Mouse (Mus musculus): ENCODE results near the gene Ube2s.
"Not testable (repeated sequence)": the region's sequence is repeated elsewhere in the genome, so short reads cannot be mapped to it uniquely, and the experiment has no call there.

Ube2s gene

GRCm38 (mm10) chr7:4821690-4822089 is 9.3 kb upstream of the Ube2s start:
- in situ Hi-C loops (cut with MboI, MseI) = no loop called here

- in situ Hi-C loops (cut with MboI, MseI) = not testable (repeated sequence)
Measured at GRCm38 (mm10) chr7:4820925-4821324, 8.5 kb upstream of the Ube2s start.

- in situ Hi-C loops (cut with MboI, MseI) = loop anchor here (10.0 kb wide), 1 partner anchor 238 kb away; the partner anchor contains the start of gene Zfp580
Measured at GRCm38 (mm10) chr7:4816559-4816958, 4.2 kb upstream of the Ube2s start.

- in situ Hi-C loops (cut with MboI, MseI) = loop anchor here (10.0 kb wide), 1 partner anchor 242 kb away; the partner anchor contains the start of gene Zfp580
Measured at GRCm38 (mm10) chr7:4813105-4813791, 858 bp upstream of the Ube2s start.

- in situ Hi-C loops (cut with MboI, MseI) = loop anchor here (10.0 kb wide), 1 partner anchor 243 kb away; the partner anchor contains the start of gene Zfp580
Measured at GRCm38 (mm10) chr7:4811842-4812302, 518 bp downstream of the Ube2s start.

- in situ Hi-C loops (cut with MboI, MseI) = loop anchor here (10.0 kb wide), 1 partner anchor 244 kb away; the partner anchor contains the start of gene Zfp580
Measured at GRCm38 (mm10) chr7:4811131-4811530, 1.3 kb downstream of the Ube2s start.

- in situ Hi-C loops (cut with MboI, MseI) = no loop called here
Measured at GRCm38 (mm10) chr7:4806716-4807115, 5.7 kb downstream of the Ube2s start.

- in situ Hi-C loops (cut with MboI, MseI) = no loop called here
Measured at GRCm38 (mm10) chr7:4802247-4802646, 10.1 kb downstream of the Ube2s start.

- in situ Hi-C loops (cut with MboI, MseI) = no loop called here
Measured at GRCm38 (mm10) chr7:4795767-4796433, 16.5 kb downstream of the Ube2s start.

- in situ Hi-C loops (cut with MboI, MseI) = no loop called here
Measured at GRCm38 (mm10) chr7:4794631-4795168, 17.7 kb downstream of the Ube2s start.

GRCm38 (mm10) chr7:4793674-4794073 is 18.7 kb downstream of the Ube2s start:
- in situ Hi-C loops (cut with MboI, MseI) = no loop called here

GRCm38 (mm10) chr7:4793248-4793647 is 19.1 kb downstream of the Ube2s start:
- in situ Hi-C loops (cut with MboI, MseI) = not testable (repeated sequence)

GRCm38 (mm10) chr7:4792278-4793212 is 19.8 kb downstream of the Ube2s start, which contains the start of gene Rpl28:
Gene Rpl28, plus strand, starts transcription at chr7:4792874.
- in situ Hi-C loops (cut with MboI, MseI) = no loop called here

- in situ Hi-C loops (cut with MboI, MseI) = loop anchor here (5.0 kb wide), 2 partner anchors 37 to 97 kb away; partner anchors contain the start of genes Brsk1 and Cox6b2
Measured at GRCm38 (mm10) chr7:4789436-4789935, 22.9 kb downstream of the Ube2s start, which contains the start of gene Tmem238. Gene Tmem238, minus strand, starts transcription at chr7:4789656.

- in situ Hi-C loops (cut with MboI, MseI) = loop anchor here (5.0 kb wide), 2 partner anchors 36 to 96 kb away; partner anchors contain the start of genes Brsk1 and Cox6b2
Measured at GRCm38 (mm10) chr7:4788499-4789435, 23.6 kb downstream of the Ube2s start.

GRCm38 (mm10) chr7:4783667-4784268 is 28.6 kb downstream of the Ube2s start:
- in situ Hi-C loops (cut with MboI, MseI) = no loop called here

- in situ Hi-C loops (cut with MboI, MseI) = no loop called here
Measured at GRCm38 (mm10) chr7:4782759-4783158, 29.6 kb downstream of the Ube2s start, which contains the start of the genes Il11 and Tmem190. Gene Il11, minus strand, starts transcription at chr7:4782859. Gene Tmem190, plus strand, starts transcription at chr7:4782937.

- in situ Hi-C loops (cut with MboI, MseI) = no loop called here
Measured at GRCm38 (mm10) chr7:4782130-4782529, 30.3 kb downstream of the Ube2s start.

GRCm38 (mm10) chr7:4779921-4780320 is 32.5 kb downstream of the Ube2s start:
- in situ Hi-C loops (cut with MboI, MseI) = no loop called here
